Mouse (Mus musculus): ENCODE results near the gene Zfp456. TPM values are rescaled to one million over a fixed set of nuclear protein-coding genes. Genes with fewer than 3 reads are reported as not detected.

The Zfp456 gene
- total and polyA plus RNA-seq, 3 experiments, result 2.4 to 7.4 (median 4.7) TPM

- peak within 1 kb of the TSS; percentile 53 for H3K4me2 ChIP-seq (ENCODE audit: insufficient read depth, low read depth, poor library complexity, severe bottlenecking)
- H3K79me2 ChIP-seq (replicated peaks; ENCODE audit: control insufficient read depth, extremely low read depth, insufficient read depth, poor library complexity, severe bottlenecking), result peaks cover 6% of the 10 kb centered on the region
- H3K4me1 ChIP-seq (ENCODE audit: control insufficient read depth in 1 of 2, insufficient read depth in 2 of 2), result peaks cover 0 to 19% of the 10 kb centered on the region in 2 experiments; a peak in 2 of 4 replicates
- in situ Hi-C loops (cut with MboI; ENCODE audit: low pct_ligation_motif_present, low pct_unique_long_range_greater_than_20kb, low sequenced_read_pairs) (no loop called here), dilution Hi-C loops (cut with MboI; ENCODE audit: extremely low pct_ligation_motif_present, extremely low pct_unique_long_range_greater_than_20kb, low sequenced_read_pairs) (no loop called here)
- peaks cover 0 to 15% of the 10 kb centered on the region in 2 experiments for H3K36me3 ChIP-seq (replicated peaks in 1 of 2; ENCODE audit: control insufficient read depth in 1 of 2, insufficient read depth in 1 of 2, low read length in 1 of 2)
- no peaks in the 10 kb centered on the region for H3K27me3 ChIP-seq (replicated peaks)
- peak; percentile 87 for DNase-seq (ENCODE audit: extremely low read depth)
- TF ChIP-seq RAD21 (IDR thresholded peaks at IDR 0.05; ENCODE audit: low read depth, low read length) (peak; percentile 26), TCF12 (IDR thresholded peaks at IDR 0.05; ENCODE audit: low read depth, low read length) (peak; percentile 54), ELF1 (IDR thresholded peaks at IDR 0.05; ENCODE audit: low read depth, low read length) (peak; percentile 98), NELFE (IDR thresholded peaks at IDR 0.05; ENCODE audit: low read depth, low read length) (peak; percentile 67), PAX5 (IDR thresholded peaks at IDR 0.05; ENCODE audit: low read length) (no peak), HCFC1 (IDR thresholded peaks at IDR 0.05; ENCODE audit: low read depth, low read length) (peak; percentile 97), ZKSCAN1 (IDR thresholded peaks at IDR 0.05; ENCODE audit: borderline replicate concordance, low read depth, low read length) (no peak), NRF1 (IDR thresholded peaks at IDR 0.05; ENCODE audit: low read depth, low read length) (no peak), RCOR1 (conservative IDR thresholded peaks at IDR 0.05; ENCODE audit: low read depth, low read length) (no peak), POLR2A (IDR thresholded peaks at IDR 0.05; ENCODE audit: low read depth, low read length) (peak; percentile 66), ZNF384 (IDR thresholded peaks at IDR 0.05; ENCODE audit: low read depth, low read length) (no peak), ZC3H11A (IDR thresholded peaks at IDR 0.05; ENCODE audit: low read depth, low read length) (no peak), MAX (IDR thresholded peaks at IDR 0.05; ENCODE audit: low read length) (peak; percentile 89), IRF4 (IDR thresholded peaks at IDR 0.05; ENCODE audit: low read depth, low read length) (peak; percentile 45; the same call in 1 of the 2 replicates), CTCF (conservative IDR thresholded peaks at IDR 0.05 in 1 of 2, IDR thresholded peaks at IDR 0.05 in 1 of 2; ENCODE audit: low read depth in 2 of 2, low read length in 2 of 2) (peak in 1 of 2 experiments; percentile 51; a peak in 2 of 4 replicates), JUND (conservative IDR thresholded peaks at IDR 0.05; ENCODE audit: low read depth, low read length) (peak; percentile 67), E2F4 (IDR thresholded peaks at IDR 0.05; ENCODE audit: insufficient replicate concordance, low read depth, low read length) (no peak), EP300 (IDR thresholded peaks at IDR 0.05; ENCODE audit: low read length) (no peak), ZMIZ1 (IDR thresholded peaks at IDR 0.05; ENCODE audit: low read depth, low read length) (no peak), MYC (IDR thresholded peaks at IDR 0.05; ENCODE audit: low read depth, low read length) (peak; percentile 86), KAT2A (IDR thresholded peaks at IDR 0.05; ENCODE audit: insufficient replicate concordance, low read length) (peak; percentile 86; the same call in 1 of the 2 replicates), CHD1 (IDR thresholded peaks at IDR 0.05; ENCODE audit: low read depth, low read length) (no peak), USF2 (conservative IDR thresholded peaks at IDR 0.05; ENCODE audit: low read depth, low read length) (no peak), POLR2AphosphoS2 (IDR thresholded peaks at IDR 0.05; ENCODE audit: low read depth, low read length) (peak; percentile 84), UBTF (IDR thresholded peaks at IDR 0.05; ENCODE audit: low read depth, low read length) (no peak), JUN (IDR thresholded peaks at IDR 0.05; ENCODE audit: insufficient read depth, low read depth, low read length) (peak; percentile 54; the same call in 1 of the 2 replicates), USF1 (IDR thresholded peaks at IDR 0.05; ENCODE audit: low read depth, low read length) (no peak), MXI1 (IDR thresholded peaks at IDR 0.05; ENCODE audit: low read depth, low read length) (peak; percentile 91), GABPA (IDR thresholded peaks at IDR 0.05; ENCODE audit: insufficient replicate concordance, low read depth, low read length) (peak; percentile 35; the same call in 1 of the 2 replicates), BHLHE40 (IDR thresholded peaks at IDR 0.05; ENCODE audit: low read depth, low read length) (peak; percentile 72), ETS1 (conservative IDR thresholded peaks at IDR 0.05; ENCODE audit: low read depth, low read length) (no peak), MAZ (IDR thresholded peaks at IDR 0.05; ENCODE audit: low read depth, low read length) (no peak), SIN3A (IDR thresholded peaks at IDR 0.05; ENCODE audit: low read length) (peak; percentile 97), TBP (conservative IDR thresholded peaks at IDR 0.05; ENCODE audit: low read depth, low read length) (peak; percentile 73), SMC3 (IDR thresholded peaks at IDR 0.05; ENCODE audit: low read depth, low read length) (no peak; the same call in 1 of the 2 replicates), MAFK (IDR thresholded peaks at IDR 0.05; ENCODE audit: insufficient replicate concordance, low read length) (no peak; the same call in 1 of the 2 replicates), MEF2A (IDR thresholded peaks at IDR 0.05; ENCODE audit: borderline replicate concordance, low read depth, low read length) (no peak), CHD2 (IDR thresholded peaks at IDR 0.05; ENCODE audit: low read length) (peak; percentile 37; the same call in 1 of the 2 replicates)
- peak within 1 kb of the TSS; percentile 78 to 94 (median 79) for H3K4me3 ChIP-seq (replicated peaks in 1 of 3; ENCODE audit: low read depth in 2 of 3, low read length in 2 of 3, poor library complexity in 1 of 3)
- H3K27ac ChIP-seq (ENCODE audit: insufficient read depth, low read depth), result 0 out of 2 replicates have a peak within 1 kb of the TSS, but pooled peaks have one; percentile 5
- H3K9me3 ChIP-seq (replicated peaks; ENCODE audit: low read length), result no peaks in the 10 kb centered on the region
- H3K9ac ChIP-seq (ENCODE audit: insufficient read depth, low read depth), result peak within 1 kb of the TSS; percentile 74
These were observed 15.4 kb downstream of the Zfp456 start, which contains the start of the genes Gm28044 and Zfp953 for GRCm38 (mm10) chr13:67360131-67360744. Gene Gm28044, minus strand, starts transcription at chr13:67360536. Gene Zfp953, minus strand, starts transcription at chr13:67360605.
